Mouse (Mus musculus) layer of hippocampus, adult 9-10 months (tissue): ENCODE measurements around the gene Pold3.

Source experiments
- DNase-seq: peaks from one replicate; pipeline ENCODE4 v3.0.0; 2022; ENCODE audit warnings: low spot score

The Pold3 gene

DNA sequence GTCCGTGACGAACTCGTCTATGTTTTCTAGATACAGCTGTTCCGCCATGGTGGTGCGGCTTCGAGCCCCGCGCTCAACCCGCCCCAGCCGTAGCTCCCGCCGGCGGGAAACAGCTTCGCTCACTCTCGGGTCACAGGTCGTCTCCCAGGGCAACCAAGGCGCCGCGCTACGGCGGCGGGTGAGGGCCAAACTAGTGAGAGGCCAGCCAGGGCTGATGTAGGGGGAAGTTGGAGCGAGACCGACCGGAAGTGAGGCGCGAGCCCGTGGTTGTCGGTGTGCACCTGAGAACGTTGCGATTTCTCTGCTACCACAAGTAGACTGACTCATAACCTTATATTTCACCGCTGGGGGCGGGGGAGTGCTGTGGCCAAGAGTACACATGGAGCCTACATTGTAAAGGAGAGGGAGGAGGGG lies at the start of gene Pold3:
Gene Pold3, minus strand, starts transcription at position 190 of the 414 bp plus-strand sequence.
- peak; percentile 98 for DNase-seq

GRCm38 (mm10) chr7:100170756-100171155 lies 49.4 kb upstream of the Pold3 start:
- DNase-seq: no peak

GRCm38 (mm10) chr7:100168654-100169053 lies 47.3 kb upstream of the Pold3 start:
- no peak for DNase-seq

DNA sequence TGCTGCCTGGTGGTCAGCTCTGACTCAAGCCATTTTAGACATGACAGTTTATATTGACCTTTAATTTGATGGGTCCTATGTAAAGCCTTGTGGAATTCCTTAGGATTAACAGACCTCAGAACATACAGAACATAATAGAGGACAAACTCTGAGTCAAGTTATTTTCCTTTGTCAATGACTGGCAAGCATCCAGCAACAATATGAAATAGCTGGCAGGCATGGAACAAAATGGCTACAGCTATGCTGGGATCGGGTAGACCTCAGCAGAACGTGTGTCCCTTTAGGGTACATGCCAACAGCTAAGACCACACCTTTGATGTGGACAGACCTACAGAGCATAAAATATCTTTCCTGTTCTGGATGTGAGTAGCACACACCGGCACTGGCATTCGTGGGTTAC lies 42.1 kb upstream of the Pold3 start:
- DNase-seq: no peak

DNA sequence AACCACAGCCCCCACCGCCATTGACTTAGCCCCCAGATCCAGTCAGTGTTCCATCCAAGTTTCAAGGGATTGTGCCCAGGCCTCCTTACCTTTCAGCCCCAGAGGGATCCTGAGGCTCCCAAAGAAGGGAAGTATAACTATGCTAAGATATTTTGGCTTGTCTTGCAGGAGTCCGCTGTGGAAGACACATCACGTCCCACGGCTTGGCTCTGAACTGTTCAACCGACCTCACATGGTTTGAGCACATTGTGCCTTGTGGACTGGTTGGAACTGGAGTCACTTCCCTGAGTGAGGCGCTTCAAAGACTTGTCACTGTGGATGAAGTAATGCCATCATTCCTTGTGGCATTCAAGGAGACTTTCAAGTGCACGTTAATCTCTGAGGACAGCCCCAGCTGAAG lies 38.6 kb upstream of the Pold3 start:
- DNase-seq: no peak

- peak; percentile 75 for DNase-seq
Measured at GRCm38 (mm10) chr7:100159105-100159841, 37.9 kb upstream of the Pold3 start, which contains the start of gene Lipt2. TSS of gene Lipt2 (plus strand) at chr7:100159277.

- DNase-seq: no peak
Measured at GRCm38 (mm10) chr7:100157669-100158068, 36.3 kb upstream of the Pold3 start.

GRCm38 (mm10) chr7:100150626-100151025 lies 29.3 kb upstream of the Pold3 start:
- no peak for DNase-seq

- DNase-seq: no peak
Measured at GRCm38 (mm10) chr7:100150086-100150485, 28.7 kb upstream of the Pold3 start.

GRCm38 (mm10) chr7:100148586-100148985 lies 27.2 kb upstream of the Pold3 start:
- DNase-seq: no peak

DNA sequence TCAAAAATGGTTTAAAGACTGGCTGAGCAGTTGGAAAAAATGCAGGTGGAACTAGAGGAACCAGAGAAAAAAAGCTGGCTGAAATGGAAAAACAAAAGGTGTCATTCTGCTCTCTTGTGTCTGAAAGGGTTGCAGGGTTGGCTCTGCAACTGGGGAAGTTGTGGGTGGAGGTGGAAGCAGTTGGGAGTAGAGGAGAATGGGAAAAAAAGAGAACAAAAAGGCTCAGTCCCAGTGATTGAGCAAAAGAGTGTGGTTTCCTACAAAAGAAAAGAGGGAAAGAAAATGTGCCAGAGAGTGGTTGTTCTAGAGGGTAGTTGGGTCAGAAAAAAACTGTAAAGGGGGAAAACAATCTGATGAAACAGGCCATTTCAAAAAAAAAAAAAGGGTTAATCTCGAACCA lies 19.2 kb upstream of the Pold3 start:
- no peak for DNase-seq

DNA sequence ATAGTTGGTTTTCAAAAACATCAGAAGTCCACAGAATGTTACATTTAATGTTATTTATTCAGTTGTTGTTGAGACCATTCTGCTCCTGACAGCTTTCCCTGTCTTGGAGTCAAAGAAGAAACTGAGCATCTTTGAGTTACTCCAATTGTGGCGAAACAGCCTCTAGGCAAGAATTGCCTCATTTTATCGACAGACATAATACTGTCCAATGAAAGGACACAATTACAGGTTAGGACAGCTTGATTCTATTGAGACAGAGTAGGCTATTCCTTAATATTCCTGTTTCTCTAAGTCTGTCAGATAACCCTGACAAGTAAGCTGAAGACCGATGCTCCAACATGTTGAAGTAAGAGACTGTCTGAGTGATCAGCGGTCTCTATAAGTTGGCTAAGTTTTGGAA lies 16.7 kb upstream of the Pold3 start:
- no peak for DNase-seq

GRCm38 (mm10) chr7:100137038-100137437 lies 15.7 kb upstream of the Pold3 start:
- no peak for DNase-seq

- no peak for DNase-seq
Measured at GRCm38 (mm10) chr7:100132379-100132778, 11.0 kb upstream of the Pold3 start.

DNA sequence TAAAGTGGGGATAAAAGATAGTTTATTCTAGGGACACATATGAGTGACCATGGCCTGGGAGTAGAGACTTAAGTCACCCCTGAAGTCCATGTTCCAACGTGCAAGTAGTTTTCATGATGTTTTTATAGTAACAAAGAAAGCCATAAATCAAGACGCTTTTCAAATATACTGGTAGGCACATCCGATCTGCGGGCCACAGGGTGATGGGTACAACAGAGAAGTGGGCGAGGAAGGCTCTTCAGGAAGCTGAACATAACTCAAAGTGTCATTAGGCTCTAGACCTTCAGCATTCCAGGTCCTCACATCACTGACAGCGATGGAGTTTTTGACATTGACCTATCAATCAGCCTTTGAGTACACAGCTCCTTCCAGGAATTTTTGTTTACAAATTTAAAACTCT lies 9.2 kb upstream of the Pold3 start:
- DNase-seq: no peak

GRCm38 (mm10) chr7:100128262-100129041 lies 7.1 kb upstream of the Pold3 start:
- no peak for DNase-seq

DNA sequence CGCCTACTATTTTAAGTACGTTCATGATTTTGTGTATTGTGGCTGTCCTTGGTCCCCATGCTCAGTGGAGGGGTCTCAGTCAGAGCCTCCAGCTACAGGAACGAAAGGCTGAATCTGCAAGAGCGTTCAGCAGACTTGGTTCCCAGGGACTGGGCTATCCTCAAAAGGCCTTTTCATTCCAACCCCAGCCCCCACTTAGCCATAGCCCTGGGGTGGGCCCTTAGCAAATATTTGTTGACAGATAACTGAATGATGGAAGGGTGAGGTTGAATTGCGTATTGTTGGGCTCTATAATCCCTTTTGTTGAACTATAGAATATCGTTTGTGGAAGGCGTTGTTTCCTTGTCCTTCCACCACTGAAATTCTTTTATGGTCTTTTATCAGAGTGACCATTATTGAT lies 5.1 kb upstream of the Pold3 start:
- DNase-seq: no peak

DNA sequence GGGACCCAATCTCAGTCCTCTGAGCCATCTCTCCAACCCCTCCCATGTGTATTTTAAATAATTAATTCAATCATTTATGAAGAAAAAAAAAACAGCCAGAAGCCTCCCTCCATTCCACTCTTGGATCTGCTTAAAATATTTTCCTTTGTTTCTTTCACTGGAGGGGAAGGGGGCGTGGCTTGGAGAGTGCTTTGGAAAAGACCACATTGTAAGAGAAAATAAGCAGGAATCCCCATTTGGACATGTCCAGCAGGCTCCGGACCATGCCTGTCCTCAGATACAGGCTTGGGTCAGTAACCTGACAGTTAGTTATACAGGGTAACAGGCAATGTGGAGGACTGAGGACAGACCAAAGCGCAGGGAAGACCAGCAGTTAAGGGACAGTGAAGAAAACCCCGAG lies 3.8 kb upstream of the Pold3 start:
- no peak for DNase-seq

DNA sequence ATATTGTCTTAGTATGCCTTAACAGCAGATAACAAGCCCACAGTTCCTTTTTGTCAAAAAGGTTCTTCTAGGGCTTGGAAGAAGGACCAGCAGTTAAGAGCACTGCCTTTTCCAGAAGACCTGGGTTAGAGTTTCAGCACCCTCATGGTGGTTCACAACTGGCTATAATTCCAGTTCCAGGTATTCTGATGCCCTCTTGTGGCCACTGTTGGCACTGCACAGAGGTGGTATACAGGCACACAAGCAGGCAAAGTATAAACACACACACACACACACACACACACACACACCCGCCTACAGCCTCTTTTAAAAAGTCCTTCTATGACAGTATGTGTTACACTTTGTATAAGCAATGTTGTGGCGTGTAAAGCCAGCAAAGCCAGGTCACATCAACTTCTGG lies 2.8 kb upstream of the Pold3 start:
- no peak for DNase-seq

DNA sequence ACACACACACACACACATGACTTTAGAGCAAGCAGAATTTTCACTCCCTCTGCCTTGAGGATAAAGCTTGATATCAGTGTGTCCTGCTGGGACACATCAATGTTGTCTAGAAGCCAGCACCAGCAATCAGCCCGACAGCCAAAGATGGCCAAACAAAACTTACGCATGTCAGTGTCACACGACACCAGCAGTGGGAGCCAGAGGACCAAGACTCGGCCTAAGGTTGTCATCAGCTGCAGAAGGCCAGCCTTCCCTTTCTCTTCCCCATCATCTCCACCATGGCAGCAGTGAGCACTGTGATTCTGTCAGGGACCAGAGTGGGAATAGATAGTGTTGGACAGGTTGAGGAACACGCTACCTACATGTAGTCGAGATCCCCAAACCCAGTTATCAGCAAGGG lies 2.1 kb upstream of the Pold3 start:
- DNase-seq: no peak

DNA sequence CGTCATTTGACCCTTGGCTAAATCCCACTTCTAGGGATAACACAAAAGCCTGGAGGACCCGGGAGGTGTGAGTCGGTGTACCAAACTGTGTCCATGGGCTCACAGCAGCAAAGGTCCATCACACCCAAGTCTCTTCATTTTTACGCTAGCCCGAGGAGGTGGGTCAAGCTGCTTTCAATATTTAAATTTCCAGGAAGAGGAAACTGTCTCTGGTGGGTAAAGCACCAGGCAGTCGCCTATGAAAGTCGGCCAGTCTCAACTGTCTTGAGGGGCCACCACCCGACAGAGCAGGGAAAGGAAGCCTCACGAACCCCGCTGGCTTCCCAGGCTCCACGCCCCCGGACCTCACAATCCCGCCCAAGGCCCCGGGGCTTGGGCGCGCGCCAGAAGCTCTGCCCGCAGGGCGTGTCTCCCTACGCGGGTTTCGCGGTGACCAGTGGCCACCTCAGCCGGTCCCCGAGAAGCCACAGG lies 539 bp downstream of the Pold3 start:
- no peak for DNase-seq

- no peak for DNase-seq
Measured at GRCm38 (mm10) chr7:100114279-100114678, 7.1 kb downstream of the Pold3 start.

GRCm38 (mm10) chr7:100113821-100114220 lies 7.5 kb downstream of the Pold3 start:
- no peak for DNase-seq
